Mouse (Mus musculus): ENCODE measurements at regions not wholly inside any gene's neighbourhood (a gene's known extent, or its start where the extent isn't known, plus 50 kb on each side); places are given as distances from the start of the nearest gene placed in this dataset.

DNA sequence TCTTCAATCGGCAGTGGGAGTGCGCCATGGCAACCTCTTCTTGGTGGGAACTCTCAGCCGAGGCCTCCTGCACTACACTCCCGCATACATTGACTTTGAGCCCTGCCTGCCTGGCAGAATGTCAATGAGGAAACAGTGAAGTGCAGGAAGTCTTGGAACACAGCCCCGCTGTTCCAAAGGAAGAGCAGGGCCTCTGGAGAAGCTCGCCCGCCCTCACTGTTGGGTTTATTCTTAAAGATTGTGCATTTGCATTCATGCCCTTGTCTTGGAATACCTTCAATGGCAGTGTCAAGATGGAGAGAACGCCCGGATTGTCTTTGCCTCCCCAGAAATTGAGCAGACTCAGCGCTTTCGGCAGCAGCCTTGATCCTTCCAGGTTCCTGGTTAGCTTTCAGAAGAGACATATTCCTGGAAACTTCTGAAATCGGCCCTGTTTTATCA lies 499.1 kb downstream of the Sox2 start:
- Histone ChIP-seq H3K36me3 (replicated peaks; ENCODE audit: low read length) (no peaks in the 10 kb centered on the region), H3K4me3 (replicated peaks) (no peak overlapping the region), H3K9me3 (peaks cover 44% of the 10 kb centered on the region), H3K4me1 (no peaks in the 10 kb centered on the region), H3K27me3 (replicated peaks) (no peaks in the 10 kb centered on the region)
- TF ChIP-seq GATA1 (IDR thresholded peaks at IDR 0.05; ENCODE audit: borderline replicate concordance, low read length), result no peak
- TF ChIP-seq FLI1 (IDR thresholded peaks at IDR 0.05; ENCODE audit: low read length), result no peak

DNA sequence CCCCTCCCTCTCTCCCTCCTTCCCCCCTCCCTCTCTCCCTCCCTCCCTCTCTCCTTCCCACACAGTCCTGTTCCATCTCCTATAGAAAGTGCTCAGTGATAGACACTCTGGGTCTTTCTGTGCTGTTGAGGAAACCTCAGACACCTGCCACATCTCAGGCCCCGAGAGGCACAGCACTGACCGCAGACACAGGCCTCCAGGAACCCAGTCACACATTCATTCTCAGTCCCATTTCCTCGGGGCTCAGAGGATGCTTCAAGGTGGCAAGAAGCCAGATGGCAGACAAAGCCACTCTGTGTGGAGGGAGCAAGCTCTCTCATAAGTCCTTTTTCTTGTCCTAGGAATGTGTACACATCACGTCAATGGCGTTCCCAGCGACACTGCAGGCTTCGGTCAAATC lies 502.0 kb downstream of the Sox2 start:
- Histone ChIP-seq H3K9me3 (peaks cover 43% of the 10 kb centered on the region), H3K36me3 (replicated peaks; ENCODE audit: low read length) (no peaks in the 10 kb centered on the region), H3K27me3 (replicated peaks) (no peaks in the 10 kb centered on the region), H3K4me3 (replicated peaks) (no peak overlapping the region), H3K4me1 (no peaks in the 10 kb centered on the region)
- TF ChIP-seq GATA1 (IDR thresholded peaks at IDR 0.05; ENCODE audit: borderline replicate concordance, low read length) (no peak), FLI1 (IDR thresholded peaks at IDR 0.05; ENCODE audit: low read length) (no peak)

DNA sequence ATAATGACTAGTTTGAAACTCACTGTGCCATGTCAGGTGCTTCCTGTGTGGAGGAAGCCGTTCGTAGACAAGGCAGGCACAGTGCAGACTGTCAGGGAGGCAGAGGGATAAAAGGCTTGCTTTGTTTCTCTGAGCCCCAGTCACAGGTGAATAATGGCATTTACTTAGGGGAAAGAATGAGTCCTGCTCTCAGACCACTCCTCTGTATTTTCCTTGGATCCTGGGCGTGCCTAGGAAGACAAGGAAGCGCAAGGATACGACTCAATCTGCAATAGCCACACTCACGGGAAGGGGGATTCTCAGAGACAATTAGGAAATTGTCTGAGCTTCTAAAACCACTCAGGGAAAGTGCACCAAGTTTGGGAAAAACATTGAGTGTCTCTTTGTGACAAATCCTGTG lies 504.1 kb downstream of the Sox2 start:
- TF ChIP-seq FLI1 (IDR thresholded peaks at IDR 0.05; ENCODE audit: low read length) (no peak), GATA1 (IDR thresholded peaks at IDR 0.05; ENCODE audit: borderline replicate concordance, low read length) (no peak)
- H3K27me3 ChIP-seq (replicated peaks), result no peaks in the 10 kb centered on the region
- H3K4me1 ChIP-seq, result no peaks in the 10 kb centered on the region
- H3K4me3 ChIP-seq (replicated peaks), result no peak overlapping the region
- H3K36me3 ChIP-seq (replicated peaks; ENCODE audit: low read length), result no peaks in the 10 kb centered on the region
- H3K9me3 ChIP-seq, result peaks cover 31% of the 10 kb centered on the region

DNA sequence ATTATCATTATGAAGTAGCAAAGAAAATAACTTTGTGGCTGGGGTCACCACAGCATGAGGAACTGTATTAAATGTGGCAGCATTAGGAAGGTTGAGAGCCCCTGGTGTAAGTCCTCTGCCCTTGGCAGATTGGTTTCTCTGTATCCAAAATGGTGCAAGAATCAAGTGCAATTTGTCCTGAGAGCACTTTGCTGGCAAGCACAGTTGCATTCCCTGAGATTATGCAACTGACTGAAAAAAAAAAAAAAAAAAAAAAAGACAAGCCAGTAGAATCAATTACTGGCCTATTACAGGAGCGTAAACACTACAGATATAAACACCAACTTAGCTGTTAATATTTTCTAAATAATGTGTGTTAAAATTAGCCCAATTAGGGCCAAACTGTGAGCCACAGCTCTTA lies 518.5 kb downstream of the Sox2 start:
- Histone ChIP-seq H3K27me3 (replicated peaks) (no peaks in the 10 kb centered on the region), H3K9me3 (peaks cover 32% of the 10 kb centered on the region), H3K4me3 (replicated peaks) (no peak overlapping the region), H3K4me1 (no peaks in the 10 kb centered on the region), H3K36me3 (replicated peaks; ENCODE audit: low read length) (no peaks in the 10 kb centered on the region)
- no peak for TF ChIP-seq FLI1 (IDR thresholded peaks at IDR 0.05; ENCODE audit: low read length)
- TF ChIP-seq GATA1 (IDR thresholded peaks at IDR 0.05; ENCODE audit: borderline replicate concordance, low read length), result no peak

DNA sequence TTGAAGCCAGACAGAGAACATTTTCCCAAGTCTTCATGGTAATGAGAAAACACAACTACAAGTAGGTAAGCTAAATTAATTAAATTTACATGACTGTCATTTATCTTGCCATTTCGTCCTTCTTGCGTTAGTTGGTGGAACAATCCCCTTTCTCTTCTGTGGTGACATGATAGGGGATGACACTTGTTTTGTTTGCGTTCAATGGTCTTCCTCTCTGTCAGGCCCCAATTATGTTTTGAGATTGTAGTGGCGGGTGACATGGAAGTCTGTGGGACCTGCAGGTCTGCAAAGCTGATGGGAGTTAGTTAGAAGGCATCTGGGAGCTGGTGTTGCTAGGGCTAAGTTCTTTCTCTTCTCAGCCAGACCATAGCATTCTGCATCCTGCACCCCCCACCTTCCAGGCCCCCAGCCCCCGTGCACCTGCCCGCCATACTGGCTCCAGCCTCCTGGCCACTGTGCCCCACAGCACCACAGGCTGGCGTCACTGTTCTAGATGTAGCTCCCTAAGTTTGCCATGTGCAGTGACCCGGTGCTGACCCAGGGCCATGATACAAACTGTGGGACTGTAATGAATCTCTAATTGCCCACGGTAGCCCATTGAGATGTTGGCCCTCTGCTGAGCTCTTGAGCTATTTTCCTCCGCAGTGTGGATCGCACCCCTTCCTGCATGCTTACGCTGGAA lies 528.7 kb downstream of the Sox2 start:
- TF ChIP-seq GATA1 (IDR thresholded peaks at IDR 0.05; ENCODE audit: borderline replicate concordance, low read length), result no peak
- no peak for TF ChIP-seq FLI1 (IDR thresholded peaks at IDR 0.05; ENCODE audit: low read length)
- H3K4me1 ChIP-seq, result no peaks in the 10 kb centered on the region
- H3K27me3 ChIP-seq (replicated peaks), result no peaks in the 10 kb centered on the region
- H3K36me3 ChIP-seq (replicated peaks; ENCODE audit: low read length), result no peaks in the 10 kb centered on the region
- H3K9me3 ChIP-seq, result peaks cover 29% of the 10 kb centered on the region
- H3K4me3 ChIP-seq (replicated peaks), result no peak overlapping the region

DNA sequence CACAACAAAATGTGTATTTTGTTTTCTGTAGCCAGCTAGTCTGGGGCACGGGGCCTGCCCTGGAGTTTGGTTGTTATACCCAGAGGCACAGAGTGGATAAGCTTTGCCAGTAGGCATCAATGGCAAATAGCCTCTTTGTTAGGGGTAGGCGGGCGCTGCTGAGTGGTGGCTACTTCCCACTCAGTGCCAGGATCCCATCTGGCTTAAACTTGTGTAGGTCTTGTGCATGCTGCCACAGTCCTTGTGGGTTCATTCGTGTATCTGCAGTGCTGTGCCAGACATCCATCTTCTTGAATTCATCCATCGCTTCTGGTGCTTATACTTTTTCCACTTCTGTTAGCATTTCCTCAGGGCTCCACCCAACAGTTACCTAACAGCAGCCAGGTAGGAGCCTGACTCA lies 545.4 kb upstream of the Atp11b start:
- no peaks in the 10 kb centered on the region for H3K36me3 ChIP-seq (replicated peaks; ENCODE audit: low read length)
- TF ChIP-seq FLI1 (IDR thresholded peaks at IDR 0.05; ENCODE audit: low read length), result no peak
- no peak for TF ChIP-seq GATA1 (IDR thresholded peaks at IDR 0.05; ENCODE audit: borderline replicate concordance, low read length)
- no peak overlapping the region for H3K4me3 ChIP-seq (replicated peaks)
- H3K9me3 ChIP-seq, result peaks cover 9% of the 10 kb centered on the region; the same call in 1 of the 2 replicates
- no peaks in the 10 kb centered on the region for H3K27me3 ChIP-seq (replicated peaks)
- H3K4me1 ChIP-seq, result no peaks in the 10 kb centered on the region

DNA sequence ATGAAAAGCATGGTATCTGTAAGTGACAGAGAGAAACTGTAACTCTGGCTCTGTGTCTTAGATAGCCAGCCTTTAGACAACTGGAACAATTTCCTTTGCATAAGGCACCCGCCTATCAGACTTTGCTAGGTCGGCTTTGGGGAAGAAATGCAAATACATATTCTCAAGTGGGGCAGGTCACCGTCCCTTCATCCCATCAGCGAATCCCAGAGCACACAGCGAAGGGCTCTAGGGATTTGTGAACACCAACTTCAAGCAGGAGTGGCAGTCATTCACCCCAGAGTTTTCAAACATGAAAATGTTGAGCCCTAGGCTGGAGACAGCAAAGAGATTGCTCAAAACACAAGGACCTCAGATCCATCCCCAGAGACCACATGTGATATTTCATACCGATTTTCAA lies 534.5 kb upstream of the Atp11b start:
- TF ChIP-seq GATA1 (IDR thresholded peaks at IDR 0.05; ENCODE audit: borderline replicate concordance, low read length) (no peak), FLI1 (IDR thresholded peaks at IDR 0.05; ENCODE audit: low read length) (no peak)
- Histone ChIP-seq H3K4me1 (no peaks in the 10 kb centered on the region), H3K4me3 (replicated peaks) (no peak overlapping the region), H3K27me3 (replicated peaks) (no peaks in the 10 kb centered on the region), H3K9me3 (peaks cover 17% of the 10 kb centered on the region), H3K36me3 (replicated peaks; ENCODE audit: low read length) (no peaks in the 10 kb centered on the region)

DNA sequence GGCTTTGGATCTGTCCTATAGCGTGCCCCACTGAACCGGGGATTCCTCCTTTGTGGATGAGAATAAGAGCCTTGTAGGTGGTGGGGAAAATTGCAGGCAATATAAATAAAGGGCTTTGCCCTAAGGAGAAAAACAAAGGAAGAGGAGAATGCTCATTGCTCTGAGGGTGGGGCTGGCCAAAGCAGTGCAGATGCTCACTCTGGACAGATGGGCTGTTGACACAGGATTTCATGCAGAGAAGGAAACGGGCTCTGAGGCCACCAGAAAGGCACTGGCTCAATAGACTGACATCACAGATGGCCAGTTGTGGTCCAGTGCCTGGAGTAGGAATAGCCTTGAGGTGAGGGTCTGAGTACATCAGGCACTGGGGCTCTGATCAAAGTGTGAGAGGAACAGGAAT lies 532.7 kb upstream of the Atp11b start:
- H3K4me1 ChIP-seq, result no peaks in the 10 kb centered on the region
- no peak for TF ChIP-seq GATA1 (IDR thresholded peaks at IDR 0.05; ENCODE audit: borderline replicate concordance, low read length)
- H3K27me3 ChIP-seq (replicated peaks), result no peaks in the 10 kb centered on the region
- H3K9me3 ChIP-seq, result peaks cover 21% of the 10 kb centered on the region
- no peak overlapping the region for H3K4me3 ChIP-seq (replicated peaks)
- H3K36me3 ChIP-seq (replicated peaks; ENCODE audit: low read length), result no peaks in the 10 kb centered on the region

DNA sequence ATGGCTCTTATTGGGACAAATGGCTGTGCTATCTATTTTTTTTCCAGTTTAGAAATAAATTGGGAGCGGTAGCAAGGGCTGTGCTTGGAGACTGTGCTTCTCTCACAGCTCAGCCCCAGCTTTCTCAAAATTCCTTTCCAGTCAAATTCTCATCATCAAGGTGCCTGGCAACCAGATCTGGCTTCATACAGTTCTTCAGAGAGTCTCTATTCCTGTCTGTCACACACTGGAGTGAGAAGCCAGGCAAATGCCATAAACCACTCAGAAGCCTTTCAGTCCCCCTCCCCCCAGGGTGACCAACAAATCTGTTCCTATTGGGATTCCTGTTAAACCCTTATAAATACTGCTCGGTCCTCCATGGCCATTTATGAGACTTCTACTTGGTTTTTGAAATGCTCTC lies 531.7 kb upstream of the Atp11b start:
- Histone ChIP-seq H3K27me3 (replicated peaks) (no peaks in the 10 kb centered on the region), H3K9me3 (peaks cover 21% of the 10 kb centered on the region), H3K36me3 (replicated peaks; ENCODE audit: low read length) (no peaks in the 10 kb centered on the region), H3K4me3 (replicated peaks) (no peak overlapping the region), H3K4me1 (no peaks in the 10 kb centered on the region)
- no peak for TF ChIP-seq FLI1 (IDR thresholded peaks at IDR 0.05; ENCODE audit: low read length)
- TF ChIP-seq GATA1 (IDR thresholded peaks at IDR 0.05; ENCODE audit: borderline replicate concordance, low read length), result no peak

DNA sequence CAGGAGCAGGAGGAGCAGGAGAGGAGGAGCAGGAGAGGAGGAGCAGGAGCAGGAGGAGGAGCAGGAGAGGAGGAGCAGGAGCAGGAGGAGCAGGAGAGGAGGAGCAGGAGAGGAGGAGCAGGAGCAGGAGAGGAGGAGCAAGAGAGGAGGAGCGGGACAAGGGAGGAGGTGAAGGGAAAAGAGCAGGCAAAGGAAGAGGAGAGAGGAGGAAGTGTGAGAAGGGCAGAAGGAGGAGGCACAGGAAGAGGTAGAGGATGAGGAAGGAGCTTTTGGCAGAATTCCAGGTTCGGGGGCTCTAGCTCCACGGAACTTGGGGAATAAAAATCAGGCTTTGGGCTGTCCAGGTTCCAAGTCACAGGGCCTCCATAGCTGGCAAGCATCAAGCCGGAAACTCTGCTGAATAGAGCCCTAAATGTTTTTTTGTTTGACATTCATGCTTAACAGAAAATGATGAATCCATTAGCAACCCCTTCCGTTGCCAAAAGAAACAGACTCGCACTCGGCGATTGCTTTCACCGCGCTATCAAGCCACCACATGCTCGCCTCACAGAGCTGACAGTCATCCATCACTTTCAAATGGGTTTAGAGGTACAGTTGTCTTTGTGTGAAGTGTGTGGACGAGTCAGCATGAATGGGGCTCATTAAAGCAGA lies 528.7 kb upstream of the Atp11b start:
- Histone ChIP-seq H3K4me3 (replicated peaks) (peak overlapping the region; percentile 25), H3K4me1 (no peaks in the 10 kb centered on the region), H3K36me3 (replicated peaks; ENCODE audit: low read length) (no peaks in the 10 kb centered on the region), H3K9me3 (peaks cover 24% of the 10 kb centered on the region), H3K27me3 (replicated peaks) (no peaks in the 10 kb centered on the region)
- TF ChIP-seq GATA1 (IDR thresholded peaks at IDR 0.05; ENCODE audit: borderline replicate concordance, low read length) (no peak), FLI1 (IDR thresholded peaks at IDR 0.05; ENCODE audit: low read length) (no peak)

Data from megakaryocyte, embryonic 14.5 days (primary cell).